Mouse (Mus musculus) megakaryocyte-erythroid progenitor cell, adult 5 weeks (primary cell): Measurements from ENCODE around the gene Mpc1. TPM values are rescaled to one million over a fixed set of nuclear protein-coding genes. Genes with fewer than 3 reads are reported as not detected.

Experiments
- polyA plus RNA-seq: library from polyadenylated mRNA; stranded (reverse); fragments of >175 nt; gene quantifications from 2 replicates; pipeline ENCODE4 v1.2.3, GENCODE M21; 2012

Mpc1 gene
- 36.6 and 39.4 TPM in 2 replicates for polyA plus RNA-seq

DNA sequence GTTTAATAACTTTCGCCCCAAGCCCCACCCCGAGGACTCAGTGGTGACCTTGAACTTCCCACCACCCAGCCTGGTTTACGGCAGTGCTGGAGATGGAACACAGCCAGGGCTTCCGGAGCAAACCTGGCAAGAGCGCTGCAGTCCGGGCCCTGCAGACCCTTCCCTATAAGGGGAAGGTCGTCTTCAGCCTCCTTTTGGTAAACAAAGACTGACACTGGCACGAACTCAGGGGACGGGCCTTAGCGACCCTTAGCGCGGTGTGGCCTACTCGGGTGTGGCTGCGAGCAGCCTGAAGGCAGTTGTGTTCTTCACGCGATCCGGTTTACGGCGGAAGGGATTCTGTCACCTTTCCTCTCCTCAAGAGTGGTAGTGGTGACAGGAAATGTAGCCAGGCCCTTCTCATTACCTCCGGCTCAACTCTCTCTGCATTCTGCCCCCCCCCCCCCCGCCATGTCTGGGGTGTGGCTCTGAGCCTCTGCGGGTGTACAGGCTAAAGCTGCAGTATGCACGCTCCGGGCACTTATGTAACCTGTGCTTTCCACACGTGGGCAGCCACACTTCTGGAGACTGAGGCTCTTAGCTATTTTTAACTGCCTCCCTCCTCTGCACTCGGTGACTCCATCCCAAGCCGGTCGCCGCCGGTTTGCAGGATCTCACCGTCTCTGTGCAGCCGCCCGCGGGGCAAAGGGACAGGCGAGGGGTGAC, at the start of gene Mpc1:
TSS of gene Mpc1 (plus strand) at position 84 of the 705 bp plus-strand sequence.

DNA sequence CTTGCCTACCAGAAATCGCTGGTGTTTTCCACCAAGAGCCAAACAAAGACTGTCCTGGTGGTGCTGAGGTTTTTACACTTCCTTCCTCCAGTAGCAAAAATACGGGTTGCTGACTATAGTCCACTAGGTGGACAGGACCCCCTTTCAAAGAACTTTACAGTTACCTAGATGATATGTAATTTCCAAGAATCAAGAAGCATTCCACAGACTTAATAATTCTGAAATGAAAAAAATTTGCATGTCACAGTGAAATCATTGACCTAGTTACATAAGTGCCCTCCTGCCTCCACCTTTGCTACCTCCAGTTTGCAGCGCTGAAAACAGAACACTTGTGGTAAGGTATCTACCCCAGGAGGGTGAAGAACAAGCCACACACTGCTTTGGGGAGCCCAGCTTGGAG, 47.0 kb upstream of the Mpc1 start, which contains the start of gene Ccr6:
TSS of gene Ccr6 (plus strand) at position 301 of the 400 bp plus-strand sequence.

DNA sequence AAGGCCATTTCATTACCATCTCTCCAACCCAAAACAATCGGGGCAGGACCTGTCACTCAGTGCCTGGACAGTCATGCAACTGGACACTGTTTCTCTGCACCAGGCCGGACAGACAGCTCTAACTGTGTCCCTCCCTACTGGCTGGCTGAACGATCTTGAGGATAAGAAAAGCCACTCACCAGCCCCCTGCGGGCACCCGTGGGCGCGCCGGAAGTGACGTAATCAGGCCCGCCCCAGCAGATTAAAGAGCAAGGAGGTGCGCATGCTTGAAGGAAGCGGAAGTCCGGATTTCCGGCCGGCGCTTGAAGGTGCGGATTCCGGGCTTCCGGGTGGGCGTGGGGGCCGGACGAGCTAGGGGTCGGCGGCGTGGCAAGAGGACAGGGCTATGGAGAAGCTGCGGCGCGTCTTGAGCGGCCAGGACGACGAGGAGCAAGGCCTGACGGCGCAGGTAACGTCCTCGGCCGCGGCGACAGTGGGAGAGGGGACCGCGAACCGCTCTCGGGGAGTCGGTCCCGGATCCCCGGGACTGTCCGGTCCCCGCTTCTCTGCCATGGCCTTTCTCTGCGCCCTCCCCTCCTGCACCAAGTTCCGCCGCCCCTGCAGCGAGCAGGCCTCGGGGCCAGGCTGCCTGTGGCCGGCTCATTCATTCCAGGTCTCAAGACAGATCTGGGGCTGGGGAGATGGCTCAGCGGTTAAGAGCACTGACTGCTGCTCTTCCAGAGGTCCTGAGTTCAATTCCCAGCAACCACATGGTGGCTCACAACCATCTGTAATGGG, 28.3 kb downstream of the Mpc1 start, which contains the start of gene Sft2d1:
TSS of gene Sft2d1 (plus strand) at position 265 of the 777 bp plus-strand sequence.

DNA sequence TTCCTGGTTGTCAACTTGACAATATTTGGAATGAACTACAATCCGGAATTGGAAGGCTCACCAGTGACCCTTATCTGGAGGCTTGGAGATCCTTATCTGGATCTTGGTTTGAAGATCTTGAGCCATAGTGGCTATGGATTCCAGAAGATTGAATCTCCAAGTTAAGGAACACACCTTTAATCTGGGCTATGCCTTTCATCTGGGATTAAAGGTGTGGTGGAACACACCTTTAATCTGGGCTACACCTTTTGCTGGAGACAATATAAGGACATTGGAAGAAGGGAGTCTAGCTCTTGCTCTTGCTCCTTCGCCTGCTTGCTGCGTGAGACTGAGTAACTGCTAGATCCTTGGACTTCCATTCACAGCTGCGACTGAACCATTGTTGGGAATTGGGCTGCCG, 54.5 kb downstream of the Mpc1 start, which contains the start of gene Prr18:
TSS of gene Prr18 (plus strand) at position 301 of the 400 bp plus-strand sequence.

Other genes starting within 250 kb of the Mpc1 start
- not detected in 2 replicates for gene Gm49673, start 135.1 kb upstream of the Mpc1 start, polyA plus RNA-seq
- 80.2 and 107 TPM in 2 replicates for gene Rnaset2a, start 134.8 kb upstream of the Mpc1 start, polyA plus RNA-seq
- gene Fgfr1op, start 117.4 kb upstream of the Mpc1 start, polyA plus RNA-seq: 10.9 and 17.9 TPM in 2 replicates
- not detected in 2 replicates for gene Ccr6, start 46.9 kb upstream of the Mpc1 start, polyA plus RNA-seq
- 79.9 and 89.3 TPM in 2 replicates for gene Sft2d1, start 28.2 kb downstream of the Mpc1 start, polyA plus RNA-seq
- 0.22 and 0.80 TPM in 2 replicates for gene Prr18, start 54.6 kb downstream of the Mpc1 start, polyA plus RNA-seq
- gene T2, start 73.1 kb downstream of the Mpc1 start, polyA plus RNA-seq: 0.11 TPM in 1 of 2 replicates, not detected in the other
- 0.15 TPM in 1 of 2 replicates, not detected in the other for gene T, start 151.5 kb downstream of the Mpc1 start, polyA plus RNA-seq
- 0.49 and 1.5 TPM in 2 replicates for gene Pde10a, start 242.5 kb downstream of the Mpc1 start, polyA plus RNA-seq